Mouse (Mus musculus): ENCODE measurements at regions not wholly inside any gene's neighbourhood (a gene's known extent, or its start where the extent isn't known, plus 50 kb on each side); places are given as distances from the start of the nearest gene placed in this dataset.
A peak's percentile ranks its signal among the peaks of the same experiment; 100 is the strongest.

DNA sequence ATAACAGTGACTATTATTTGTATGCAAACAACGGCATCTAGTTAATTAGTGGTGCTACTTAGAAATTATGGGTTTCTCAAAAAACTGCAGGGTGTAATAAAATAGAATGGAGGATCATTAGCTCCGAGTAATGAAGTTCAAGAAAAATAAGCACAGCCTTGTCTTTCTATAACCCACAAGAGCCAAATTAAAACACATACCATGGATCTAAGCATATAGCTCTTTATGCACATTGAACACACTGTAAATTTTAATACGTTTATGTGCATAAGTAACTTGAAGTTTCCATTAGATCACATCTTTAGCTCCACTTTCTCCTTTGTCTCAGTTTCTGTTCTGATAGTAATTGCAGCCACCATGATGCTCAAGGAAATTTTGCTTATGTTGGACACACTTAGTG, 919.5 kb downstream of the Cdh8 start:
- Histone ChIP-seq H3K27ac (ENCODE audit: low read depth, low read length) (no peak overlapping the region), H3K9me3 (ENCODE audit: control insufficient read depth, low read length) (no peaks in the 10 kb centered on the region), H3K4me3 (ENCODE audit: low read length) (no peak overlapping the region), H3K4me1 (ENCODE audit: control insufficient read depth, insufficient read depth, low read depth, low read length) (no peaks in the 10 kb centered on the region), H3K4me2 (ENCODE audit: low read length) (no peak overlapping the region), H3K9ac (ENCODE audit: low read depth, low read length) (no peak overlapping the region), H3K27me3 (replicated peaks; ENCODE audit: control insufficient read depth, insufficient read depth, low read length) (no peaks in the 10 kb centered on the region), H3K36me3 (ENCODE audit: control insufficient read depth, insufficient read depth, low read length) (no peaks in the 10 kb centered on the region)
- WGBS, result 76% methylated on average over 3 of the region's 3 CpGs
- ATAC-seq, result no peak

DNA sequence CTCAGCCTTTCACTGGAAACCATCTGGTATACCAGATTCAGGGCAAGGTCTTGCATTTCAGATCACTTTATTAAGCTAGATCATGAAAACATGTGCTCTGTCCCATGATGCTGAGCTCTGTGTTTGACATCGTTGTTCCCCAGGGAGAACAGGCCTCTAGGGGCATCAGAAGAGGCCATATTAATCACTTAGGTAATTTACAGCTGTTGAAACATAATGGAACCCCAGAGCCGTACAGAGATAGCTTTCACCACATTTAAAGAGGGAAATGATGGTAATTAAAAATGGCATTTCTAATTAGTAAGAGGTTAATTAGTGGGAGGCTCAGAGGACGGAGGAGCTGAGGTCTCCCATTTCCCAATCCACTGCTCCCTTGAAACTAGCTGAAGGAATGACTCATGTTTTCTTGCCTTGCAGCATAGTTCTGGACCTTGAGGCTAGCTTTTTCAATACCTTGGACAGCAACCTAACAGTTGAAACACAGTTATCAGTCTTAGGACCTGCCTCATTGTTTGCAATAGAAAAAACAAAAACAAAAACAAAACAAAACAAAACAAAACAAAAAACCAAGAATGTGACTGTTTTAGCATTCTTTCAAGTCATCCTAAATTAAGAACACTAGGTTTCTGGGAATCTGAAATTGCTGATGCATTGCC, 952.8 kb downstream of the Cdh8 start:
- no peak overlapping the region for H3K4me2 ChIP-seq (ENCODE audit: low read length)
- no peaks in the 10 kb centered on the region for H3K9me3 ChIP-seq (ENCODE audit: control insufficient read depth, low read length)
- no peaks in the 10 kb centered on the region for H3K4me1 ChIP-seq (ENCODE audit: control insufficient read depth, insufficient read depth, low read depth, low read length)
- no peak overlapping the region for H3K4me3 ChIP-seq (ENCODE audit: low read length)
- 37% methylated on average over 3 of the region's 3 CpGs for WGBS
- no peaks in the 10 kb centered on the region for H3K27me3 ChIP-seq (replicated peaks; ENCODE audit: control insufficient read depth, insufficient read depth, low read length)
- no peak overlapping the region for H3K27ac ChIP-seq (ENCODE audit: low read depth, low read length)
- 0 out of 2 replicates have a peak, but pooled peaks have one; percentile 42 for ATAC-seq
- no peak overlapping the region for H3K9ac ChIP-seq (ENCODE audit: low read depth, low read length)
- H3K36me3 ChIP-seq (ENCODE audit: control insufficient read depth, insufficient read depth, low read length), result no peaks in the 10 kb centered on the region

DNA sequence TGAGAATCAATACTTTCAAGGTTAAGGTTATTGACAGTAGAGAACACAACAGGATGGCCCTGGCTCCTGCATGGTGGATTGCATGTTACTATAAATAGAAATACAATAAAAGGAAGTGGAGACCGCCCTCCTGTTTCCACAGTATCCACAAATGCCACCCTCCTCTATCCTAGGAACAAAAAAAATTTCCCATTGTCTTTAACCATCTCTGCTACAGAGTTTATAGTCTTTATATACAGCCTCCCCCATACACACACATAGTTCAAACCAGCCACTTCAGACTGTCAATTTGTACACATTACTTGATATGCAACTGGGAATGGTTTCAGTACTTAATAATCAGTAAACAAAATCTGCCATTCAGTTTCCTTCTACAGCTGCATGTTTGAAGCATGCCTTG, 960.7 kb downstream of the Cdh8 start:
- no peak overlapping the region for H3K27ac ChIP-seq (ENCODE audit: low read depth, low read length)
- no peak for ATAC-seq
- H3K27me3 ChIP-seq (replicated peaks; ENCODE audit: control insufficient read depth, insufficient read depth, low read length), result no peaks in the 10 kb centered on the region
- no peaks in the 10 kb centered on the region for H3K9me3 ChIP-seq (ENCODE audit: control insufficient read depth, low read length)
- H3K9ac ChIP-seq (ENCODE audit: low read depth, low read length), result no peak overlapping the region
- no peaks in the 10 kb centered on the region for H3K4me1 ChIP-seq (ENCODE audit: control insufficient read depth, insufficient read depth, low read depth, low read length)
- WGBS, result 71% methylated on average over 1 of the region's 1 CpGs
- H3K36me3 ChIP-seq (ENCODE audit: control insufficient read depth, insufficient read depth, low read length), result no peaks in the 10 kb centered on the region
- no peak overlapping the region for H3K4me2 ChIP-seq (ENCODE audit: low read length)
- no peak overlapping the region for H3K4me3 ChIP-seq (ENCODE audit: low read length)

Measured in hindbrain, embryonic 16.5 days (tissue).